In the genomic region with DNA sequence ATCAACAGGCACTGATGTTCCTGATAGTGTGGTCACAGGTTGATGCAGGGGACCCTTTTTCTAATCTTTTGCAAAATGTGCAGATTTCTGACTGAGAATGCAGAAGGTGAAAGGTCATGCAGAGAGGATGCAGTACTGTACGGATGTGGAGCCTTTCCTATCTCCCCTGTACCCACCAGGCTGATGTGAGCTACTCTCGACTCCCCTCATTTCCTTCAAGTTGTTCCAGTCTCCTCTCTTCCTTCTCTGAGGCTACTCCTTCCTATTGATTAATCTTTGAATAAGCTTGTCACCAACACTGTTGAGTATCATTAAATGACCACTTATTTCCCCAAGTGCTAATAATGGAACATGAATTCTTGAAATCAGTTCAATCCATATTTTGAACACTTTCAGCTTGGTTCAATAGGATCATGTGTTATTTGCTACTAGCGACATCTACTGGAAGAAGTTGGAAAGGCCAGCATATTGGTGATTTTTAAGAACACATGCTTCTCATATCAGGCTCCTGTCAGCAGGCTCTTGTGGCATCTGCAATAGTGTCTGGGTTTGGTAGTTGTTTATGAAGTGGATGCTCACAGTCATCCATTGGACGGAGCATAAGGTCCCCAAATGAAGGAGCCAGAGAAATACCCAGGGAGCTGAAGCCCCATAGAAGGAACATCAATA, we compare ENCODE assay signal across 10 mouse cellular contexts. TPM values are rescaled to one million over a fixed set of nuclear protein-coding genes. Genes with fewer than 3 reads are reported as not detected.
DNase-seq lines count a peak whose midpoint lies in the region; ATAC-seq and TF ChIP-seq lines count a peak whose summit lies in the region.
"Had no signal": no experiment of that assay in that cellular context is flagged by ENCODE, and none has a peak within 500 bp of the region (broad histone marks: within the 10 kb centered on the region; RNA-seq: fewer than 3 reads in every experiment).

No protein-coding gene starts in this region.

- 32% methylated on average over 4 of the region's 4 CpGs for WGBS in liver, adult 2 months
- WGBS in liver, embryonic 12.5 days (ENCODE audit: insufficient replicate concordance): 23% methylated on average over 4 of the region's 4 CpGs
- WGBS in heart, embryonic 15.5 days: 19% methylated on average over 4 of the region's 4 CpGs
- WGBS in neural tube, embryonic 15.5 days: 36% methylated on average over 4 of the region's 4 CpGs

- no peak overlapping the region for H3K9ac ChIP-seq in liver, adult 2 months (ENCODE audit: low read depth, low read length)
- no peak overlapping the region for H3K9ac ChIP-seq in liver, embryonic 12.5 days
- H3K9ac ChIP-seq in heart, embryonic 15.5 days: no peak overlapping the region
- H3K9ac ChIP-seq in neural tube, embryonic 15.5 days (replicated peaks): no peak overlapping the region

- no peak for TF ChIP-seq POLR2A in liver, adult 2 months (IDR thresholded peaks at IDR 0.05; ENCODE audit: extremely low read depth, insufficient read depth, low read length)

- no peaks in the 10 kb centered on the region for H3K79me2 ChIP-seq in liver, adult 2 months (ENCODE audit: control insufficient read depth, insufficient read depth, low read length)

- no peak overlapping the region for H3K27ac ChIP-seq in liver, adult 2 months (replicated peaks; ENCODE audit: insufficient read depth, low read depth, low read length)
- no peak overlapping the region for H3K27ac ChIP-seq in liver, embryonic 12.5 days
- no peak overlapping the region for H3K27ac ChIP-seq in heart, embryonic 15.5 days
- no peak overlapping the region for H3K27ac ChIP-seq in neural tube, embryonic 15.5 days (replicated peaks)

- no peak overlapping the region for H3K4me2 ChIP-seq in liver, embryonic 12.5 days
- no peak overlapping the region for H3K4me2 ChIP-seq in heart, embryonic 15.5 days
- no peak overlapping the region for H3K4me2 ChIP-seq in neural tube, embryonic 15.5 days

- H3K9me3 ChIP-seq in liver, embryonic 12.5 days (replicated peaks): peaks cover 8% of the 10 kb centered on the region; the same call in 1 of the 2 replicates
- H3K9me3 ChIP-seq in heart, embryonic 15.5 days (replicated peaks): no peaks in the 10 kb centered on the region; the same call in 1 of the 2 replicates
- H3K9me3 ChIP-seq in neural tube, embryonic 15.5 days (replicated peaks): no peaks in the 10 kb centered on the region

- H3K27me3 ChIP-seq in liver, adult 2 months (ENCODE audit: control insufficient read depth, insufficient read depth, low read length): no peaks in the 10 kb centered on the region
- H3K27me3 ChIP-seq in liver, embryonic 12.5 days (replicated peaks): no peaks in the 10 kb centered on the region
- no peaks in the 10 kb centered on the region for H3K27me3 ChIP-seq in heart, embryonic 15.5 days
- H3K27me3 ChIP-seq in neural tube, embryonic 15.5 days (replicated peaks): no peaks in the 10 kb centered on the region

- intact Hi-C loops in left cerebral cortex, postnatal 14 days (cut with DNase I): loop anchor here (1.0 kb wide), 1 partner anchor 200 kb away; no protein-coding TSS in a partner anchor

- H3K4me3 ChIP-seq in liver, adult 2 months (ENCODE audit: insufficient read depth, low read depth, low read length): no peak overlapping the region
- H3K4me3 ChIP-seq in liver, embryonic 12.5 days: no peak overlapping the region
- no peak overlapping the region for H3K4me3 ChIP-seq in heart, embryonic 15.5 days
- no peak overlapping the region for H3K4me3 ChIP-seq in neural tube, embryonic 15.5 days (replicated peaks)

- peak; percentile 68 for DNase-seq in liver, adult 2 months (ENCODE audit: extremely low read depth, low read depth, low spot score)
- peak; percentile 34 for DNase-seq in MEL-GATA-1-ER (ENCODE audit: extremely low read depth, low read depth)
- DNase-seq in cerebellum, adult 8-10 months: peak; percentile 47
- peak; percentile 82 for DNase-seq in left cerebral cortex, postnatal 14 days (ENCODE audit: low spot score in 2 of 2)
- DNase-seq in gastrocnemius, postnatal 25 days: no peak

- no peaks in the 10 kb centered on the region for H3K36me3 ChIP-seq in liver, adult 2 months (ENCODE audit: control insufficient read depth, insufficient read depth, low read length)
- no peaks in the 10 kb centered on the region for H3K36me3 ChIP-seq in liver, embryonic 12.5 days
- H3K36me3 ChIP-seq in heart, embryonic 15.5 days: no peaks in the 10 kb centered on the region
- no peaks in the 10 kb centered on the region for H3K36me3 ChIP-seq in neural tube, embryonic 15.5 days

- no peak for ATAC-seq in liver, embryonic 12.5 days
- ATAC-seq in heart, embryonic 15.5 days (replicated peaks; ENCODE audit: insufficient number of reproducible peaks, insufficient read depth, low FRiP score, low read depth): 0 out of 2 replicates have a peak, but pooled peaks have one; percentile 27
- ATAC-seq in neural tube, embryonic 15.5 days (ENCODE audit: low FRiP score): peak; percentile 59

- peak; percentile 68 for TF ChIP-seq CTCF in liver, adult 2 months (IDR thresholded peaks at IDR 0.05; ENCODE audit: low read depth, low read length)

- no peaks in the 10 kb centered on the region for H3K4me1 ChIP-seq in liver, adult 2 months (ENCODE audit: control insufficient read depth, insufficient read depth, low read length)
- no peaks in the 10 kb centered on the region for H3K4me1 ChIP-seq in liver, embryonic 12.5 days
- H3K4me1 ChIP-seq in heart, embryonic 15.5 days (replicated peaks): peaks cover 3% of the 10 kb centered on the region; the same call in 1 of the 2 replicates
- no peaks in the 10 kb centered on the region for H3K4me1 ChIP-seq in neural tube, embryonic 15.5 days

RNA-seq across cellular contexts. Expression of a gene that starts 12.7 kb away (rescaled TPM):
- not detected in 2 replicates for total RNA-seq in liver, adult 2 months (2014; rRNA removed)
- polyA plus RNA-seq in liver, adult 2 months (2012; rRNA removed): not detected in 2 replicates
- not detected in 2 replicates for polyA plus RNA-seq in liver, embryonic 12.5 days (2016; fragmentation: Nextera tagmentation; extraction: Ambion mirVana)
- not detected in 2 replicates for polyA plus RNA-seq in heart, embryonic 15.5 days (2015; fragmentation: Nextera tagmentation; extraction: Ambion mirVana)
- not detected for total RNA-seq in left cerebral cortex, postnatal 14 days (2021)
- polyA plus RNA-seq in neural tube, embryonic 15.5 days (2015; fragmentation: Nextera tagmentation; extraction: Ambion mirVana): not detected in 2 replicates
- total RNA-seq in gastrocnemius, postnatal 25 days (2021): not detected
- polyA plus RNA-seq: gonadal fat pad, adult 2 months; stomach, embryonic 14.5 days had no signal

RNA-seq across cellular contexts. Expression of a gene that starts 27.6 kb away (rescaled TPM):
- total RNA-seq in liver, adult 2 months (2014; rRNA removed): not detected in 2 replicates
- polyA plus RNA-seq in liver, adult 2 months (2012; rRNA removed): not detected in 2 replicates
- not detected in 2 replicates for polyA plus RNA-seq in liver, embryonic 12.5 days (2016; fragmentation: Nextera tagmentation; extraction: Ambion mirVana)
- not detected in 2 replicates for polyA plus RNA-seq in heart, embryonic 15.5 days (2015; fragmentation: Nextera tagmentation; extraction: Ambion mirVana)
- not detected for total RNA-seq in left cerebral cortex, postnatal 14 days (2021)
- polyA plus RNA-seq in neural tube, embryonic 15.5 days (2015; fragmentation: Nextera tagmentation; extraction: Ambion mirVana): not detected in 2 replicates
- not detected for total RNA-seq in gastrocnemius, postnatal 25 days (2021)
- polyA plus RNA-seq: gonadal fat pad, adult 2 months; stomach, embryonic 14.5 days had no signal

RNA-seq across cellular contexts. Expression of a gene that starts 31.9 kb away (rescaled TPM):
- not detected in 2 replicates for total RNA-seq in liver, adult 2 months (2014; rRNA removed)
- not detected in 2 replicates for polyA plus RNA-seq in liver, adult 2 months (2012; rRNA removed)
- polyA plus RNA-seq in liver, embryonic 12.5 days (2016; fragmentation: Nextera tagmentation; extraction: Ambion mirVana): not detected in 2 replicates
- not detected in 2 replicates for polyA plus RNA-seq in heart, embryonic 15.5 days (2015; fragmentation: Nextera tagmentation; extraction: Ambion mirVana)
- not detected for total RNA-seq in left cerebral cortex, postnatal 14 days (2021)
- not detected in 2 replicates for polyA plus RNA-seq in neural tube, embryonic 15.5 days (2015; fragmentation: Nextera tagmentation; extraction: Ambion mirVana)
- not detected for total RNA-seq in gastrocnemius, postnatal 25 days (2021)
- polyA plus RNA-seq: gonadal fat pad, adult 2 months; stomach, embryonic 14.5 days had no signal

RNA-seq across cellular contexts. Expression of a gene that starts 44.5 kb away (rescaled TPM):
- not detected in 2 replicates for total RNA-seq in liver, adult 2 months (2014; rRNA removed)
- polyA plus RNA-seq in liver, adult 2 months (2012; rRNA removed): not detected in 2 replicates
- polyA plus RNA-seq in liver, embryonic 12.5 days (2016; fragmentation: Nextera tagmentation; extraction: Ambion mirVana): not detected in 2 replicates
- polyA plus RNA-seq in heart, embryonic 15.5 days (2015; fragmentation: Nextera tagmentation; extraction: Ambion mirVana): not detected in 2 replicates
- total RNA-seq in left cerebral cortex, postnatal 14 days (2021): not detected
- not detected in 2 replicates for polyA plus RNA-seq in neural tube, embryonic 15.5 days (2015; fragmentation: Nextera tagmentation; extraction: Ambion mirVana)
- total RNA-seq in gastrocnemius, postnatal 25 days (2021): not detected
- polyA plus RNA-seq: gonadal fat pad, adult 2 months; stomach, embryonic 14.5 days had no signal

RNA-seq across cellular contexts. Expression of a gene that starts 50.6 kb away (rescaled TPM):
- total RNA-seq in liver, adult 2 months (2014; rRNA removed): not detected in 2 replicates
- polyA plus RNA-seq in liver, adult 2 months (2012; rRNA removed): 0.11 TPM in 1 of 2 replicates, not detected in the other
- polyA plus RNA-seq in liver, embryonic 12.5 days (2016; fragmentation: Nextera tagmentation; extraction: Ambion mirVana): 0.15 and 0.33 TPM in 2 replicates
- 1.7 and 2.0 TPM in 2 replicates for polyA plus RNA-seq in heart, embryonic 15.5 days (2015; fragmentation: Nextera tagmentation; extraction: Ambion mirVana)
- total RNA-seq in left cerebral cortex, postnatal 14 days (2021): 1 to 10 TPM; 2.1 to 2.5 TPM
- polyA plus RNA-seq in neural tube, embryonic 15.5 days (2015; fragmentation: Nextera tagmentation; extraction: Ambion mirVana): 0.75 and 1.1 TPM in 2 replicates
- total RNA-seq in gastrocnemius, postnatal 25 days (2021): not detected
